Mouse (Mus musculus) neural tube, embryonic 14.5 days (tissue): Measurements from ENCODE around the gene Krtap9-1. TPM values are rescaled to one million over a fixed set of nuclear protein-coding genes. Genes with fewer than 3 reads are reported as not detected.
"Not testable (repeated sequence)": the region's sequence is repeated elsewhere in the genome, so short reads cannot be mapped to it uniquely, and the experiment has no call there.

Source experiments
- ATAC-seq: fragments of 200-750 bp; cut with Nextera tagmentation; 2 replicates; pipeline ENCODE4 v1.8.0; 2017; ENCODE audit warnings: low read depth, mild to moderate bottlenecking, moderate TSS enrichment, moderate library complexity
- H3K27ac ChIP-seq: fragments of 300-500 bp; sonication (generic); 2 replicates; pipeline ENCODE4 v1.5.1; 2014; ENCODE audit warnings: low read depth, mild to moderate bottlenecking, control low read depth, low read length, moderate library complexity, mixed read lengths
- H3K27me3 ChIP-seq: fragments of 300-500 bp; sonication (generic); 2 replicates; pipeline ENCODE4 v1.6.1; 2014; ENCODE audit warnings: low read length; ENCODE audit not compliant: control insufficient read depth, insufficient read depth
- H3K36me3 ChIP-seq: fragments of 300-500 bp; sonication (generic); 2 replicates; pipeline ENCODE4 v1.6.1; 2014; ENCODE audit warnings: low read length, mixed read lengths; ENCODE audit not compliant: control insufficient read depth, insufficient read depth
- H3K4me1 ChIP-seq: fragments of 300-500 bp; sonication (generic); 2 replicates; pipeline ENCODE4 v1.6.1; 2014; ENCODE audit warnings: low read length; ENCODE audit not compliant: control insufficient read depth, insufficient read depth
- H3K4me2 ChIP-seq: fragments of 300-500 bp; sonication (generic); 2 replicates; pipeline ENCODE4 v1.6.1; 2014; ENCODE audit warnings: mild to moderate bottlenecking, low read depth, low read length, control low read depth
- H3K4me3 ChIP-seq: fragments of 300-500 bp; sonication (generic); 2 replicates; pipeline ENCODE4 v1.5.1; 2014; ENCODE audit warnings: low read depth, low read length, control low read depth, mixed read lengths
- H3K9ac ChIP-seq: fragments of 300-500 bp; sonication (generic); replicated peaks from 2 replicates; pipeline ENCODE4 v1.6.1; 2014; ENCODE audit warnings: low read depth, mild to moderate bottlenecking, control low read depth, low read length, mixed read lengths
- H3K9me3 ChIP-seq: fragments of 300-500 bp; sonication (generic); 2 replicates; pipeline ENCODE4 v1.6.1; 2016; ENCODE audit warnings: low read length; ENCODE audit not compliant: control insufficient read depth
- WGBS: fragments of 180-500 bp; shearing (Covaris S2); extraction: QIAGEN DNeasy Blood & Tissue Kit; methylation state at CpG from one replicate; pipeline ENCODE4 v1.1.7; 2014; 5-methylcytosine and 5-hydroxymethylcytosine counted together
- polyA plus RNA-seq: library from polyadenylated mRNA; unstranded; fragments of >200 nt; fragmentation: Nextera tagmentation; extraction: Ambion mirVana; gene quantifications from 2 replicates; pipeline ENCODE4 v1.2.1, GENCODE M21; 2014

Krtap9-1 gene
- polyA plus RNA-seq, 1 experiment from 2014 or later: not detected

GRCm38 (mm10) chr11:99878887-99879286 lies 5.7 kb downstream of the Krtap9-1 start, which contains the start of gene Gm11567:
Gm11567 (plus strand) TSS chr11:99879187.
- not testable (repeated sequence) for H3K4me1 ChIP-seq, H3K27ac ChIP-seq, H3K27me3 ChIP-seq, ATAC-seq, H3K9ac ChIP-seq, H3K4me3 ChIP-seq, H3K36me3 ChIP-seq, H3K9me3 ChIP-seq, H3K4me2 ChIP-seq
- 54% methylated on average over 1 of the region's 1 CpGs for WGBS

- H3K27me3 ChIP-seq: no peaks in the 10 kb centered on the region
- no peak for ATAC-seq
- H3K4me3 ChIP-seq: no peak within 1 kb of the TSS
- H3K4me1 ChIP-seq: no peaks in the 10 kb centered on the region
- H3K27ac ChIP-seq: no peak within 1 kb of the TSS
- no peak within 1 kb of the TSS for H3K4me2 ChIP-seq
- no peaks in the 10 kb centered on the region for H3K36me3 ChIP-seq
- no peak within 1 kb of the TSS for H3K9ac ChIP-seq
- no peaks in the 10 kb centered on the region for H3K9me3 ChIP-seq
- 89% methylated on average over 2 of the region's 2 CpGs for WGBS
Observed at GRCm38 (mm10) chr11:99907620-99908019, 34.4 kb downstream of the Krtap9-1 start, which contains the start of gene Krtap31-1. Krtap31-1 (plus strand) TSS chr11:99907920.

- no peak within 1 kb of the TSS for H3K4me2 ChIP-seq
- H3K27ac ChIP-seq: no peak within 1 kb of the TSS
- no peaks in the 10 kb centered on the region for H3K4me1 ChIP-seq
- no peak for ATAC-seq
- no peaks in the 10 kb centered on the region for H3K27me3 ChIP-seq
- H3K4me3 ChIP-seq: no peak within 1 kb of the TSS
- H3K9ac ChIP-seq: no peak within 1 kb of the TSS
- no peaks in the 10 kb centered on the region for H3K9me3 ChIP-seq
- no peaks in the 10 kb centered on the region for H3K36me3 ChIP-seq
- 90% methylated on average over 3 of the region's 3 CpGs for WGBS
Observed at GRCm38 (mm10) chr11:99914451-99914850, 41.3 kb downstream of the Krtap9-1 start, which contains the start of gene Gm11565. Gm11565 (plus strand) TSS chr11:99914751.

Other genes with a start within 250 kb of the Krtap9-1 start
- gene Krtap4-1, start 245.2 kb upstream of the Krtap9-1 start, polyA plus RNA-seq: not detected in 2 replicates
- not detected in 2 replicates for gene Krtap4-2, start 238.3 kb upstream of the Krtap9-1 start, polyA plus RNA-seq
- gene Krtap4-7, start 229.3 kb upstream of the Krtap9-1 start, polyA plus RNA-seq: not detected in 2 replicates
- not detected in 2 replicates for gene Gm11555, start 223.2 kb upstream of the Krtap9-1 start, polyA plus RNA-seq
- gene Gm11563, start 214.4 kb upstream of the Krtap9-1 start, polyA plus RNA-seq: not detected in 2 replicates
- not detected in 2 replicates for gene Krtap4-6, start 207.4 kb upstream of the Krtap9-1 start, polyA plus RNA-seq
- not detected in 2 replicates for gene Gm14190, start 182.6 kb upstream of the Krtap9-1 start, polyA plus RNA-seq
- not detected in 2 replicates for gene Gm14180, start 139.1 kb upstream of the Krtap9-1 start, polyA plus RNA-seq
- gene Gm11595, start 100.5 kb upstream of the Krtap9-1 start, polyA plus RNA-seq: not detected in 2 replicates
- not detected in 2 replicates for gene Krtap4-8, start 92.7 kb upstream of the Krtap9-1 start, polyA plus RNA-seq
- gene Krtap4-9, start 88.2 kb upstream of the Krtap9-1 start, polyA plus RNA-seq: not detected in 2 replicates
- gene Gm11596, start 79.9 kb upstream of the Krtap9-1 start, polyA plus RNA-seq: not detected in 2 replicates
- not detected in 2 replicates for gene Gm11569, start 74.5 kb upstream of the Krtap9-1 start, polyA plus RNA-seq
- not detected in 2 replicates for gene Gm11554, start 68.9 kb upstream of the Krtap9-1 start, polyA plus RNA-seq
- gene Krtap4-13, start 63.5 kb upstream of the Krtap9-1 start, polyA plus RNA-seq: not detected in 2 replicates
- not detected in 2 replicates for gene Gm11564, start 57.7 kb upstream of the Krtap9-1 start, polyA plus RNA-seq
- not detected in 2 replicates for gene 2300003K06Rik, start 35.3 kb upstream of the Krtap9-1 start, polyA plus RNA-seq
- not detected in 2 replicates for gene Krtap4-16, start 21.8 kb upstream of the Krtap9-1 start, polyA plus RNA-seq
- gene Gm11568, start 15.5 kb upstream of the Krtap9-1 start, polyA plus RNA-seq: not detected in 2 replicates
- gene Gm11559, start 8.9 kb upstream of the Krtap9-1 start, polyA plus RNA-seq: not detected in 2 replicates
- not detected in 2 replicates for gene Gm11567, start 5.8 kb downstream of the Krtap9-1 start, polyA plus RNA-seq
- not detected in 2 replicates for gene Krtap31-1, start 34.5 kb downstream of the Krtap9-1 start, polyA plus RNA-seq
- not detected in 2 replicates for gene Gm11565, start 41.4 kb downstream of the Krtap9-1 start, polyA plus RNA-seq
- not detected in 2 replicates for gene Krtap31-2, start 62.9 kb downstream of the Krtap9-1 start, polyA plus RNA-seq
- gene Krtap9-5, start 75.1 kb downstream of the Krtap9-1 start, polyA plus RNA-seq: not detected in 2 replicates
- gene Krtap29-1, start 105.7 kb downstream of the Krtap9-1 start, polyA plus RNA-seq: not detected in 2 replicates
- 0.24 TPM in 1 of 2 replicates, not detected in the other for gene Krtap16-1, start 113.2 kb downstream of the Krtap9-1 start, polyA plus RNA-seq
- gene Krtap17-1, start 120.6 kb downstream of the Krtap9-1 start, polyA plus RNA-seq: 0.56 and 0.86 TPM in 2 replicates
- not detected in 2 replicates for gene Krt33a, start 142.8 kb downstream of the Krtap9-1 start, polyA plus RNA-seq
- gene Krt33b, start 156.5 kb downstream of the Krtap9-1 start, polyA plus RNA-seq: not detected in 2 replicates
- gene Krt34, start 168.2 kb downstream of the Krtap9-1 start, polyA plus RNA-seq: not detected in 2 replicates
- gene Krt31, start 177.2 kb downstream of the Krtap9-1 start, polyA plus RNA-seq: not detected in 2 replicates
- not detected in 2 replicates for gene Krt32, start 214.8 kb downstream of the Krtap9-1 start, polyA plus RNA-seq
- gene Krt35, start 222.9 kb downstream of the Krtap9-1 start, polyA plus RNA-seq: not detected in 2 replicates
- not detected in 2 replicates for gene Krt36, start 232.2 kb downstream of the Krtap9-1 start, polyA plus RNA-seq
- not detected in 2 replicates for gene Krt13, start 248.2 kb downstream of the Krtap9-1 start, polyA plus RNA-seq